Mouse (Mus musculus) kidney, adult 2 months (tissue): ENCODE measurements around the gene Olfr615. TPM values are rescaled to one million over a fixed set of nuclear protein-coding genes. Genes with fewer than 3 reads are reported as not detected.

Experiments
- DNase-seq: peaks from one replicate; pipeline ENCODE4 v3.0.0; 2021
- H3K27ac ChIP-seq: fragments of 200-500 bp; 2 replicates; pipeline ENCODE4 v1.5.1; 2012; ENCODE audit warnings: low read depth, low read length, control low read depth, inconsistent platforms; ENCODE audit not compliant: insufficient read depth
- H3K27me3 ChIP-seq: fragments of 200-500 bp; replicated peaks from 2 replicates; pipeline ENCODE4 v1.6.1; 2012; ENCODE audit warnings: mild to moderate bottlenecking, moderate library complexity, low read length, inconsistent platforms; ENCODE audit not compliant: control insufficient read depth, insufficient read depth
- H3K36me3 ChIP-seq: fragments of 200-500 bp; 2 replicates; pipeline ENCODE4 v1.6.1; 2012; ENCODE audit warnings: mild to moderate bottlenecking, moderate library complexity, low read length, inconsistent platforms; ENCODE audit not compliant: control insufficient read depth, insufficient read depth
- H3K4me1 ChIP-seq: fragments of 200-500 bp; 2 replicates; pipeline ENCODE4 v1.6.1; 2011; ENCODE audit warnings: low read length; ENCODE audit not compliant: control insufficient read depth, insufficient read depth
- H3K4me3 ChIP-seq: fragments of 200-500 bp; 2 replicates; pipeline ENCODE4 v1.5.1; 2011; ENCODE audit warnings: mild to moderate bottlenecking, low read depth, low read length, control low read depth; ENCODE audit not compliant: insufficient read depth
- CTCF ChIP-seq: fragments of 200-500 bp; conservative IDR thresholded peaks from 2 replicates; pipeline ENCODE4 v1.5.1; 2011; ENCODE audit warnings: low read depth, mild to moderate bottlenecking, control low read depth, low read length, moderate library complexity, mixed read lengths; ENCODE audit not compliant: insufficient read depth, insufficient read length
- POLR2A ChIP-seq: fragments of 200-500 bp; IDR thresholded peaks from one replicate; pipeline ENCODE4 v1.6.1; 2011; ENCODE audit warnings: low read depth, low read length, control low read depth
- WGBS: fragments of 180-500 bp; shearing (Covaris S2); methylation state at CpG from one replicate; pipeline ENCODE4 v1.1.7; 2018; 5-methylcytosine and 5-hydroxymethylcytosine counted together
- polyA plus RNA-seq: library from polyadenylated mRNA; depleted of rRNA; stranded (reverse); fragments of >200 nt; gene quantifications from 2 replicates; pipeline ENCODE4 v1.2.3, GENCODE M21; 2012; rRNA removed

Olfr615 gene
- polyA plus RNA-seq, 1 experiment = not detected

DNA sequence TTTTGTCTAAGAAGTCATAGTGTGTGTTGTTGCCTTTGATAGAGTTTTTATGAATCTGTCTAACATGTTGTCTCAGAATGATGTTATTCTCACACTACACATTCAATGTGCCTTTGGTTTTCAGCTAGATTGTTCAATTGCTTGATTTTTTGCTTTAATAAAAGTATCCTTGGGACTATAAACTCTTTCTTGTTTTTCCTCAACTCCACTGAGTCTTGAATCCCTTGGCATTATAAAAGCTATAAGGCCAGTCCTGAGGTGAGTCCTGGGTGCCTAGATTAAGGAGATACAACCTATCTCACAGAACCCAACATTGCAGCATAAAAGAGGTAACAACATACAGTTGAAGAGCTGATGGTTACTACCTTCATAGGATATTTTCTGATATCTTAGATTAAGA is 44.4 kb downstream of the Olfr615 start, which contains the start of gene Olfr619:
Olfr619 (plus strand) TSS at position 301 of the 400 bp plus-strand sequence.
- Histone ChIP-seq H3K4me3 (no peak within 1 kb of the TSS), H3K36me3 (no peaks in the 10 kb centered on the region), H3K27me3 (no peaks in the 10 kb centered on the region), H3K27ac (no peak within 1 kb of the TSS), H3K4me1 (no peaks in the 10 kb centered on the region)
- TF ChIP-seq POLR2A = no peak
- TF ChIP-seq CTCF = no peak
- no peak for DNase-seq

DNA sequence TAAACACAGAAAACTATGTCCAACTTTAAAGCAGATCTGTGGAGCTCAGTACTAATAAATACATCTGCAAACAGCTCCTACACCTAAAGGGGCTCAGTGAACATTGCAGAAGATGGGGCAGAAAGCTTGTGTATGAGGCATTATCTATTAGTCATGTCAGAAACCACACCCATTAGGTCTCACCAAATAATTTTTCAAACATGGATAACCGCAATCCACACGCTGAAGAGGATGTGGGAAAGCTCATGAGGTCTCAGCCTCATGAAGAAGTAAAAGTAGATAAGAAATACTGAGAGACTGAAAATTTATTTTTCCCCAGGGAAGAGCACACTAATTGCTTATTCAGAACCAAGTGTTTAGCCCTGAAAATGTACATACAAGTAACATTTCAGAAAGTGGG is 51.5 kb downstream of the Olfr615 start:
- Histone ChIP-seq H3K27me3 (no peaks in the 10 kb centered on the region), H3K4me3 (no peak overlapping the region), H3K36me3 (no peaks in the 10 kb centered on the region), H3K27ac (no peak overlapping the region), H3K4me1 (no peaks in the 10 kb centered on the region)
- TF ChIP-seq CTCF (no peak), POLR2A (no peak)
- DNase-seq = no peak
- 75% methylated on average over 2 of the region's 2 CpGs for WGBS

GRCm38 (mm10) chr7:103612434-103612833 is 56.6 kb downstream of the Olfr615 start, which contains the start of gene Olfr620:
Gene Olfr620 (minus strand): TSS chr7:103612534.
- WGBS = 72% methylated on average over 2 of the region's 2 CpGs
- H3K36me3 ChIP-seq = no peaks in the 10 kb centered on the region
- no peak within 1 kb of the TSS for H3K4me3 ChIP-seq
- TF ChIP-seq POLR2A = no peak
- no peak for TF ChIP-seq CTCF
- no peak for DNase-seq
- no peaks in the 10 kb centered on the region for H3K27me3 ChIP-seq
- no peaks in the 10 kb centered on the region for H3K4me1 ChIP-seq
- H3K27ac ChIP-seq = no peak within 1 kb of the TSS

Other genes with a start within 250 kb of the Olfr615 start
- not detected in 2 replicates for gene Olfr597, start 239.8 kb upstream of the Olfr615 start, polyA plus RNA-seq
- gene Olfr598, start 232.5 kb upstream of the Olfr615 start, polyA plus RNA-seq = not detected in 2 replicates
- gene Olfr599, start 220.2 kb upstream of the Olfr615 start, polyA plus RNA-seq = not detected in 2 replicates
- not detected in 2 replicates for gene Olfr600, start 206.4 kb upstream of the Olfr615 start, polyA plus RNA-seq
- not detected in 2 replicates for gene Olfr601, start 193.4 kb upstream of the Olfr615 start, polyA plus RNA-seq
- not detected in 2 replicates for gene Olfr603, start 169.9 kb upstream of the Olfr615 start, polyA plus RNA-seq
- not detected in 2 replicates for gene Usp17lc, start 141.0 kb upstream of the Olfr615 start, polyA plus RNA-seq
- gene Olfr605, start 110.6 kb upstream of the Olfr615 start, polyA plus RNA-seq = not detected in 2 replicates
- not detected in 2 replicates for gene Olfr606, start 107.0 kb upstream of the Olfr615 start, polyA plus RNA-seq
- gene Olfr607, start 91.9 kb upstream of the Olfr615 start, polyA plus RNA-seq = not detected in 2 replicates
- gene Olfr608, start 86.2 kb upstream of the Olfr615 start, polyA plus RNA-seq = not detected in 2 replicates
- gene Olfr609, start 58.0 kb upstream of the Olfr615 start, polyA plus RNA-seq = not detected in 2 replicates
- gene Olfr610, start 44.0 kb upstream of the Olfr615 start, polyA plus RNA-seq = not detected in 2 replicates
- not detected in 2 replicates for gene Olfr611, start 35.2 kb upstream of the Olfr615 start, polyA plus RNA-seq
- gene Olfr612, start 13.4 kb upstream of the Olfr615 start, polyA plus RNA-seq = not detected in 2 replicates
- gene Olfr613, start 8.0 kb upstream of the Olfr615 start, polyA plus RNA-seq = not detected in 2 replicates
- gene Olfr616, start 13.1 kb downstream of the Olfr615 start, polyA plus RNA-seq = not detected in 2 replicates
- gene Olfr617, start 17.0 kb downstream of the Olfr615 start, polyA plus RNA-seq = not detected in 2 replicates
- not detected in 2 replicates for gene Olfr618, start 34.0 kb downstream of the Olfr615 start, polyA plus RNA-seq
- gene Olfr619, start 44.5 kb downstream of the Olfr615 start, polyA plus RNA-seq = not detected in 2 replicates
- not detected in 2 replicates for gene Olfr620, start 56.5 kb downstream of the Olfr615 start, polyA plus RNA-seq
- gene Olfr622, start 86.6 kb downstream of the Olfr615 start, polyA plus RNA-seq = not detected in 2 replicates
- not detected in 2 replicates for gene Olfr623, start 107.6 kb downstream of the Olfr615 start, polyA plus RNA-seq
- not detected in 2 replicates for gene Olfr624, start 115.1 kb downstream of the Olfr615 start, polyA plus RNA-seq
- gene Olfr625-ps1, start 126.6 kb downstream of the Olfr615 start, polyA plus RNA-seq = not detected in 2 replicates
- not detected in 2 replicates for gene Olfr243, start 158.6 kb downstream of the Olfr615 start, polyA plus RNA-seq
- not detected in 2 replicates for gene Olfr628, start 174.3 kb downstream of the Olfr615 start, polyA plus RNA-seq
- gene Olfr629, start 188.9 kb downstream of the Olfr615 start, polyA plus RNA-seq = not detected in 2 replicates
- gene Olfr630, start 201.3 kb downstream of the Olfr615 start, polyA plus RNA-seq = not detected in 2 replicates
- not detected in 2 replicates for gene Olfr69, start 215.5 kb downstream of the Olfr615 start, polyA plus RNA-seq
- not detected in 2 replicates for gene Olfr68, start 223.6 kb downstream of the Olfr615 start, polyA plus RNA-seq
- not detected in 2 replicates for gene Olfr67, start 235.7 kb downstream of the Olfr615 start, polyA plus RNA-seq